Mouse (Mus musculus): ENCODE measurements around the gene Cycs. TPM values are rescaled to one million over a fixed set of nuclear protein-coding genes. Genes with fewer than 3 reads are reported as not detected.

The Cycs gene
- polyA plus RNA-seq, 1 experiment = 51.9 TPM

DNA sequence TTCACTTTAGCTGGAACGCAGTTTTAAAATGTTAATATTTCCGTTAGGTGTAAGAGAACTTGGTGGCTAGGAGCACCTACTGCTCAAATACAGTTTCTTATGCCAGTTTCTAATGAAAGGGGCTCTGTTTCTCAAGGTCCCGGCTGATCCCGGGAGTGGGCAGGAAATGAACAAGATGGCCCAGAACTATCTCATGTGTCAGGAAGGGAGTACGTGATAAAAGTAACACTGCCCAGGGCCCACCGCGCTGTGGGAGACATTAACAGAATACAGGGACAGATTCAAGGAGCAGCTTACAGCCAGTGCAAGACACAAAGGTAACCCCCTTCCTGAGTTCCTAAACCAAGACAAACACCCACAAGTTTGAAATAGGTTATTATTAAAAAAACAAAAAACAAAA, 19.4 kb upstream of the Cycs start:
- TF ChIP-seq USF1 (IDR thresholded peaks at IDR 0.05; ENCODE audit: low read depth) = no peak
- TF ChIP-seq TCF12 (IDR thresholded peaks at IDR 0.05; ENCODE audit: insufficient read depth, poor library complexity, severe bottlenecking) = no peak
- TF ChIP-seq CEBPB (IDR thresholded peaks at IDR 0.05; ENCODE audit: insufficient read depth, poor library complexity, severe bottlenecking) = no peak
- TF ChIP-seq POLR2AphosphoS2 (IDR thresholded peaks at IDR 0.05; ENCODE audit: insufficient read length, low read depth) = no peak
- no peak for TF ChIP-seq POLR2A (IDR thresholded peaks at IDR 0.05; ENCODE audit: insufficient read length, low read depth)
- no peak for TF ChIP-seq E2F4 (IDR thresholded peaks at IDR 0.05; ENCODE audit: insufficient read depth)
- no peak for TF ChIP-seq MAX (IDR thresholded peaks at IDR 0.05; ENCODE audit: low read depth)
- no peak for TF ChIP-seq MYOD1 (IDR thresholded peaks at IDR 0.05; ENCODE audit: control insufficient read depth in 1 of 3, insufficient read length in 2 of 3, low read depth in 2 of 3)
- TF ChIP-seq MYOG (IDR thresholded peaks at IDR 0.05; ENCODE audit: control insufficient read depth in 1 of 3, insufficient read depth in 1 of 3, insufficient read length in 2 of 3, low read depth in 2 of 3) = no peak
- TF ChIP-seq TCF3 (IDR thresholded peaks at IDR 0.05; ENCODE audit: insufficient read length, low read depth) = no peak
- Histone ChIP-seq H3K4me2 (ENCODE audit: low read depth) (no peak overlapping the region), H3K27me3 (ENCODE audit: control insufficient read depth, insufficient read depth, insufficient read length) (peaks cover 29% of the 10 kb centered on the region), H3ac (ENCODE audit: control insufficient read depth, insufficient read length) (no peak overlapping the region), H3K4me3 (no peak overlapping the region), H3K36me3 (ENCODE audit: control insufficient read depth, insufficient read depth) (no peaks in the 10 kb centered on the region), H3K79me2 (ENCODE audit: control insufficient read depth, insufficient read depth) (no peaks in the 10 kb centered on the region)

DNA sequence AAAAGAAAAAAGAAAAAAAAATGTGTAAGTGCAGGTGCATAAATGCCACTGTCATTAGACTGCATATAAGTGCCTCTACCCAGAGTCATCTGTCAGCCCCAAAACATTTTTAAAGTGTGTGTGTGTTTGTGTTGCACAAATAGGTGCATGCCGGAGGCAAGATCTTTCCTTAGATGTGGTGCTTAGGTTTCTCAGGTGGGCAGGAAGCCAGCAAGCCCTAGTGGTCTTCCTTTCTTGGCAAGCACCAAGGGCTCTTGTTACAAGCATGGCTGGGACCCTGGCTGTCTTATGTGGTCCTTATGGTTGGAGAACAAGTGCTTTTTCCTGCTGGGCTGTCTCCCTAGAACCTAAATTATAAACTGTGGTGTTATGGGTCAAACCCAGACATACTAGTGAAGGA, 5.3 kb upstream of the Cycs start:
- TF ChIP-seq E2F4 (IDR thresholded peaks at IDR 0.05; ENCODE audit: insufficient read depth) (no peak), MAX (IDR thresholded peaks at IDR 0.05; ENCODE audit: low read depth) (no peak), MYOD1 (IDR thresholded peaks at IDR 0.05; ENCODE audit: control insufficient read depth in 1 of 3, insufficient read length in 2 of 3, low read depth in 2 of 3) (no peak), TCF3 (IDR thresholded peaks at IDR 0.05; ENCODE audit: insufficient read length, low read depth) (no peak), POLR2AphosphoS2 (IDR thresholded peaks at IDR 0.05; ENCODE audit: insufficient read length, low read depth) (no peak), CEBPB (IDR thresholded peaks at IDR 0.05; ENCODE audit: insufficient read depth, poor library complexity, severe bottlenecking) (no peak), MYOG (IDR thresholded peaks at IDR 0.05; ENCODE audit: control insufficient read depth in 1 of 3, insufficient read depth in 1 of 3, insufficient read length in 2 of 3, low read depth in 2 of 3) (no peak), USF1 (IDR thresholded peaks at IDR 0.05; ENCODE audit: low read depth) (no peak), TCF12 (IDR thresholded peaks at IDR 0.05; ENCODE audit: insufficient read depth, poor library complexity, severe bottlenecking) (no peak), POLR2A (IDR thresholded peaks at IDR 0.05; ENCODE audit: insufficient read length, low read depth) (no peak)

DNA sequence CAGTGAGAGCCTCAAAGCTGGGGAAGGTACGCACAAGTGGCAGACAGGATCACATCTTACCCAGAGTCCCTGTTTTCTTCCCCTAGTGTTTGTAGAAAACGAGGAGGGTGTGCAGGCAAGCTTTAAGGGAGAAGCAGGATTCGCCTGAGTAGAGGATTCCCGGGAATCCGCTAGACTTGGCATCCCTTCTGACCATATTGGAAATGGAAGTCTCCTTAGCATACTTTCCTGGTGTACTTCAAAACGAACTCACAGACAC, 588 bp upstream of the Cycs start:
- Histone ChIP-seq H3K36me3 (ENCODE audit: control insufficient read depth, insufficient read depth) (peaks cover 22% of the 10 kb centered on the region), H3K27me3 (ENCODE audit: control insufficient read depth, insufficient read depth, insufficient read length) (no peaks in the 10 kb centered on the region), H3ac (ENCODE audit: control insufficient read depth, insufficient read length) (peak overlapping the region; percentile 83), H3K4me2 (ENCODE audit: low read depth) (peak overlapping the region; percentile 90), H3K4me3 (peak overlapping the region; percentile 83), H3K79me2 (ENCODE audit: control insufficient read depth, insufficient read depth) (peaks cover 11% of the 10 kb centered on the region)
- TF ChIP-seq POLR2AphosphoS2 (IDR thresholded peaks at IDR 0.05; ENCODE audit: insufficient read length, low read depth) = no peak
- TF ChIP-seq USF1 (IDR thresholded peaks at IDR 0.05; ENCODE audit: low read depth) = no peak
- TF ChIP-seq MAX (IDR thresholded peaks at IDR 0.05; ENCODE audit: low read depth) = no peak
- TF ChIP-seq SRF (IDR thresholded peaks at IDR 0.05; ENCODE audit: control insufficient read depth, insufficient read length, low read depth) = no peak
- no peak for TF ChIP-seq TCF12 (IDR thresholded peaks at IDR 0.05; ENCODE audit: insufficient read depth, poor library complexity, severe bottlenecking)
- TF ChIP-seq CEBPB (IDR thresholded peaks at IDR 0.05; ENCODE audit: insufficient read depth, poor library complexity, severe bottlenecking) = no peak
- TF ChIP-seq POLR2A (IDR thresholded peaks at IDR 0.05; ENCODE audit: insufficient read length, low read depth) = no peak
- TF ChIP-seq E2F4 (IDR thresholded peaks at IDR 0.05; ENCODE audit: insufficient read depth) = no peak
- TF ChIP-seq TCF3 (IDR thresholded peaks at IDR 0.05; ENCODE audit: insufficient read length, low read depth) = no peak
- no peak for TF ChIP-seq MYOG (IDR thresholded peaks at IDR 0.05; ENCODE audit: control insufficient read depth in 1 of 3, insufficient read depth in 1 of 3, insufficient read length in 2 of 3, low read depth in 2 of 3)
- TF ChIP-seq REST (IDR thresholded peaks at IDR 0.05; ENCODE audit: insufficient read depth, insufficient read length) = no peak
- no peak for TF ChIP-seq MYOD1 (IDR thresholded peaks at IDR 0.05; ENCODE audit: control insufficient read depth in 1 of 3, insufficient read length in 2 of 3, low read depth in 2 of 3)

More for the DNA sequence above, 5.3 kb upstream of the Cycs start:
- H3K4me3 ChIP-seq = no peak overlapping the region
- peaks cover 15% of the 10 kb centered on the region for H3K27me3 ChIP-seq (ENCODE audit: control insufficient read depth, insufficient read depth, insufficient read length)
- H3K79me2 ChIP-seq (ENCODE audit: control insufficient read depth, insufficient read depth) = no peaks in the 10 kb centered on the region
- no peak overlapping the region for H3ac ChIP-seq (ENCODE audit: control insufficient read depth, insufficient read length)
- H3K36me3 ChIP-seq (ENCODE audit: control insufficient read depth, insufficient read depth) = no peaks in the 10 kb centered on the region
- H3K4me2 ChIP-seq (ENCODE audit: low read depth) = no peak overlapping the region

DNA sequence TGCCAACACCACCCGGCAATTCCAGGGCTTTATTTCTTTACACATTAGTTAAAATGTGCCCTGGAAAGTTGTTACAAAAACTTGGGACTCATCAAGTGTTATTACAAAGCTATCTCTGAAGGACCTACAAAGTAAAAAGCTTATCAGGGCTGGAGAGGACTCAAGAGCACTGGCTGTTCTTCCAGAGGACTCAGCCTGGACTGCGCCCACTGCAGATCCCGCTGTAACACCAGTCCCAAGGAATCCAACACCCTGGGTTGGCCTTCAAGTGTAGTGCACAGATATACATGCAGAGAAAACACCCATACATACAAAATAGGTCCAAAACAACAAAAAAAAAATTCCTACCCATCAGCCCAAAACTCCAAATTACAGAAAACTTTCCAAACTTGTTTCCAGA, 2.7 kb downstream of the Cycs start:
- H3K79me2 ChIP-seq (ENCODE audit: control insufficient read depth, insufficient read depth) = peaks cover 11% of the 10 kb centered on the region
- H3K4me3 ChIP-seq = no peak overlapping the region
- no peak overlapping the region for H3K4me2 ChIP-seq (ENCODE audit: low read depth)
- peaks cover 22% of the 10 kb centered on the region for H3K36me3 ChIP-seq (ENCODE audit: control insufficient read depth, insufficient read depth)
- H3ac ChIP-seq (ENCODE audit: control insufficient read depth, insufficient read length) = no peak overlapping the region
- H3K27me3 ChIP-seq (ENCODE audit: control insufficient read depth, insufficient read depth, insufficient read length) = no peaks in the 10 kb centered on the region
- TF ChIP-seq REST (IDR thresholded peaks at IDR 0.05; ENCODE audit: insufficient read depth, insufficient read length) = no peak
- TF ChIP-seq CEBPB (IDR thresholded peaks at IDR 0.05; ENCODE audit: insufficient read depth, poor library complexity, severe bottlenecking) = no peak
- no peak for TF ChIP-seq MYOG (IDR thresholded peaks at IDR 0.05; ENCODE audit: control insufficient read depth in 1 of 3, insufficient read depth in 1 of 3, insufficient read length in 2 of 3, low read depth in 2 of 3)
- no peak for TF ChIP-seq TCF3 (IDR thresholded peaks at IDR 0.05; ENCODE audit: insufficient read length, low read depth)

DNA sequence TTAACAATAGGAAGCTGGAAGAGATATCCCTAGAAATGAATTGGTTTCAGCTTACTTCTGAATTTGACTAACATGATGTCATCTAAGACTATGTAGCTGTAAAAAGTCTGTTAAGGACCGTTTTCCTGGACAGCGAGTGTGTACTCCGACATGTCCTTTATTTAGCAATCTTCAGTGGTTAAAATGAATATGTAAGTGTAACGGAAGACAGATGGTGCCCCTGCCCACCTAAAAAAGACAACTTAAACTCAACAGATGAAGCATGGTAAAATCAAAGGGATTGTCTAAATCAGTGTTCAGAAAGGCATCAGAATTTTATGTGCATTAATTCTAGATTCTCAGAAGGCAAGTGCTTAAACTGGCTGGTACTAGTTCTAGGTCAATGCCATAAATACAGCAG, 3.9 kb downstream of the Cycs start:
- no peak overlapping the region for H3K4me2 ChIP-seq (ENCODE audit: low read depth)
- H3ac ChIP-seq (ENCODE audit: control insufficient read depth, insufficient read length) = no peak overlapping the region
- no peak for TF ChIP-seq CEBPB (IDR thresholded peaks at IDR 0.05; ENCODE audit: insufficient read depth, poor library complexity, severe bottlenecking)
- TF ChIP-seq MAX (IDR thresholded peaks at IDR 0.05; ENCODE audit: low read depth) = no peak
- peaks cover 22% of the 10 kb centered on the region for H3K36me3 ChIP-seq (ENCODE audit: control insufficient read depth, insufficient read depth)
- H3K79me2 ChIP-seq (ENCODE audit: control insufficient read depth, insufficient read depth) = peaks cover 11% of the 10 kb centered on the region
- H3K4me3 ChIP-seq = no peak overlapping the region
- no peaks in the 10 kb centered on the region for H3K27me3 ChIP-seq (ENCODE audit: control insufficient read depth, insufficient read depth, insufficient read length)

Measured in myocyte (in vitro differentiated cells).